Mouse (Mus musculus) bone marrow macrophage, adult 2 months (primary cell): Measurements from ENCODE around the gene Ascc2.

Experiments
- CTCF ChIP-seq: IDR thresholded peaks from 2 replicates; pipeline ENCODE4 v1.5.1; 2012; ENCODE audit warnings: low read depth, mild to moderate bottlenecking, low read length, moderate library complexity
- POLR2A ChIP-seq: IDR thresholded peaks from 2 replicates; pipeline ENCODE4 v1.6.1; 2012; ENCODE audit warnings: mild to moderate bottlenecking, low read depth, low read length, borderline replicate concordance

DNA sequence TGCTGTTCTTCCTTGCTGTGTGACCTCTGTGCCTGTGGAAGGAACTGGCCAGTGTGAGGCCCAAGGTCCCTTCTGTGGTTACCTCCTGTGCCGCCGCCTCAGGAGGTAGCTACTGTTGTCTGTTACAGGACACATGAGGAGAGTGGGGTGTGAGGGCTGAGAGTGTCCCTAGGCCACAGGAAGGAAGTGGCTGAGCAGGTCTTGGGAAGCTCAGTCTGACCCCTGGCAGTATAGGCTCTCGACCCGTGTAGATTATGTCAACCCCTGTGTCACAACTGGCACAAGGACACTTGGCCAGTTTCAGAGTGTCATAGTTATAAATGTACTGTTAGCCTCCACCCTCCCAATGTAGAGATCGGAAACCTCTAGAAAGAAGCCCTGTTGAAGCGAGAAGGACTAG, 46.0 kb downstream of the Ascc2 start:
- no peak for TF ChIP-seq CTCF
- no peak for TF ChIP-seq POLR2A
